Mouse (Mus musculus) megakaryocyte, adult 5-6 weeks (primary cell): Measurements from ENCODE around the gene Samd9l. TPM values are rescaled to one million over a fixed set of nuclear protein-coding genes. Genes with fewer than 3 reads are reported as not detected.
"Not testable (repeated sequence)": the region's sequence is repeated elsewhere in the genome, so short reads cannot be mapped to it uniquely, and the experiment has no call there.

ENCODE experiments used
- ATAC-seq: 2 replicates; pipeline ENCODE4 v1.8.0; 2016; ENCODE audit warnings: mild to moderate bottlenecking, inconsistent platforms; ENCODE audit not compliant: poor library complexity, severe bottlenecking
- total RNA-seq, 2 experiments: library from RNA; stranded (forward) in 1 of 2; stranded (reverse) in 1 of 2; fragments of 153-499, 151-499 nt in 1 of 2; fragments of 221-1000, 200-1000 nt in 1 of 2; gene quantifications; 2 replicates each; pipeline versions ENCODE4 v1.2.3 to v1.2.4; 2015 to 2017

Samd9l gene
- total RNA-seq, 2 experiments from 2014 or later: 107 to 131 TPM

GRCm38 (mm10) chr6:3345043-3345639 lies 54.2 kb downstream of the Samd9l start:
- ATAC-seq: peak; percentile 74

DNA sequence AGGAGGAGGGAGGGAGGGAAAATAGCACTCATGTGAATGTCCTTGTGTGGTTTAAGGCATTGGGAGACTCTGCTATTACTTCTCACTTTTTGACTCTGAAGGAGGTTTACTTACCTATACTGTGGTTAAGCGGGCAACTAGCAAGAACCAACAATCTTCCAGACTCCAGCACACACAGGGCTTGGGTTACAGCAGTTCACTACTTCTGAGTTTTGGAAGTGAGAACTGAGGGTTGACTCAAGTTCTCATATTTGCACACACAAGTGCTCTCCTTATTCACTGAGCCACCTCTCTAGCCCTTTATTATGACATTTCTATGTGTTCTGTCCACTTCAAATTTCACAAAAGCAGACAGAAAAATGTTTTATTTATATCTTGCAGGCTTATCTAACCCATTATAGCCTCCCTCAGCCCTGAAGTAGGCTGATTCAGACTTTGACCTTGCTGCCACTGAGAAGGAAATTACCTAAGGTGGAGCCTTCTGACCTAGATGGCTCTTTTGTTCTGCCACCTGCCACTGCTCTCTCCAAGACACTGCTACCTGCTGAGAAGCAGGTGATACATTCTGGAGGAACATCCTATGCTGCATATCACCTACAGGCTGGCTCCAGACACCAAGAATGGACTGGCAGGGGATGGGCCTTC lies 55.6 kb downstream of the Samd9l start:
- not testable (repeated sequence) for ATAC-seq

DNA sequence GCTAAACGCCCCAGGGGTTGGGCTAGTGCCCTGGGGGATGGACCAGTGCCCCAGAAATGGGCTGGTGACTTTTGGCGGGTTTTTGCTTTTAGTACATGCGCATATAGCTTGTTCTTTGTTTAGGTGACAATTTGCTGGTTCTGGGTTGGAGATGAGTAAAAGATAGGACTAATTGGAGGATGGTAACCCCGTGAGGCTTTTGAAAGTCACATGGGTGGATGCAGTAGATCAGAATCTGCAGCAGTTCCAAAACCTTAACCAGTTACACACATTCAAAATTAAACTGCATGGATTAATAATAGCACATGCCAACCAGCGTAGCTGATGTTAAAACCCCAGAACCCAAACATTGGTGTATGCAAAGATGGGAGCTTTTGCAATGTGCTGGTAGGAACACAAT lies 57.9 kb downstream of the Samd9l start:
- no peak for ATAC-seq

- not testable (repeated sequence) for ATAC-seq
Observed at GRCm38 (mm10) chr6:3340928-3341327, 58.4 kb downstream of the Samd9l start.

- ATAC-seq: not testable (repeated sequence)
Observed at GRCm38 (mm10) chr6:3339131-3339530, 60.2 kb downstream of the Samd9l start.

Other genes with a start within 250 kb of the Samd9l start
- gene Hepacam2, start 98.7 kb upstream of the Samd9l start, total RNA-seq (2015): 0.07 and 0.22 TPM in 2 replicates
- 0.18 and 0.98 TPM in 2 replicates for gene Hepacam2, start 98.7 kb upstream of the Samd9l start, total RNA-seq (2017)
- 28.9 and 38.0 TPM in 2 replicates for gene Vps50, start 98.8 kb upstream of the Samd9l start, total RNA-seq (2015)
- gene Vps50, start 98.8 kb upstream of the Samd9l start, total RNA-seq (2017): 39.2 and 48.5 TPM in 2 replicates